Mouse (Mus musculus) myocyte (in vitro differentiated cells): ENCODE measurements at regions not wholly inside any gene's neighbourhood (a gene's known extent, or its start where the extent isn't known, plus 50 kb on each side); places are given as distances from the start of the nearest gene placed in this dataset.

ENCODE experiments used
- H3K27me3 ChIP-seq: one replicate; pipeline ENCODE4 v1.6.1; 2011; ENCODE audit not compliant: control insufficient read depth, insufficient read depth, insufficient read length
- H3K36me3 ChIP-seq: one replicate; pipeline ENCODE4 v1.6.1; 2011; ENCODE audit not compliant: control insufficient read depth, insufficient read depth
- H3K4me2 ChIP-seq: one replicate; pipeline ENCODE4 v1.6.1; 2011; ENCODE audit warnings: low read depth, control low read depth
- H3K4me3 ChIP-seq: one replicate; pipeline ENCODE4 v1.5.1; 2011; ENCODE audit warnings: mild to moderate bottlenecking, control low read depth, moderate library complexity
- H3K79me2 ChIP-seq: one replicate; pipeline ENCODE4 v1.6.1; 2011; ENCODE audit not compliant: control insufficient read depth, insufficient read depth
- H3ac ChIP-seq: one replicate; pipeline ENCODE4 v1.6.1; 2011; ENCODE audit not compliant: control insufficient read depth, insufficient read length
- CEBPB ChIP-seq: IDR thresholded peaks from 2 replicates; pipeline ENCODE4 v1.6.1; 2011; ENCODE audit warnings: mild to moderate bottlenecking, moderate library complexity; ENCODE audit not compliant: poor library complexity, insufficient read depth, severe bottlenecking
- E2F4 ChIP-seq: IDR thresholded peaks from one replicate; pipeline ENCODE4 v1.6.1; 2011; ENCODE audit warnings: mild to moderate bottlenecking, control low read depth, moderate library complexity; ENCODE audit not compliant: insufficient read depth
- MAX ChIP-seq: IDR thresholded peaks from one replicate; pipeline ENCODE4 v1.6.1; 2011; ENCODE audit warnings: low read depth, mild to moderate bottlenecking, control low read depth
- MYOD1 ChIP-seq, 3 experiments: IDR thresholded peaks; one replicate each; pipeline ENCODE4 v1.6.1; 2011; ENCODE audit warnings: control low read depth in 2 of 3, low read depth in 2 of 3, mild to moderate bottlenecking in 2 of 3, moderate library complexity in 1 of 3; ENCODE audit not compliant: insufficient read length in 2 of 3, control insufficient read depth in 1 of 3
- MYOG ChIP-seq, 3 experiments: IDR thresholded peaks; one replicate each; pipeline ENCODE4 v1.6.1; 2011; ENCODE audit warnings: control low read depth in 2 of 3, low read depth in 2 of 3, mild to moderate bottlenecking in 2 of 3; ENCODE audit not compliant: insufficient read length in 2 of 3, control insufficient read depth in 1 of 3, insufficient read depth in 1 of 3
- POLR2A ChIP-seq: IDR thresholded peaks from one replicate; pipeline ENCODE4 v1.6.1; 2011; ENCODE audit warnings: low read depth, mild to moderate bottlenecking, control low read depth, moderate library complexity; ENCODE audit not compliant: insufficient read length
- POLR2AphosphoS2 ChIP-seq: IDR thresholded peaks from one replicate; pipeline ENCODE4 v1.6.1; 2011; ENCODE audit warnings: low read depth, control low read depth; ENCODE audit not compliant: insufficient read length
- REST ChIP-seq: IDR thresholded peaks from one replicate; pipeline ENCODE4 v1.6.1; 2011; ENCODE audit warnings: mild to moderate bottlenecking, control low read depth, moderate library complexity; ENCODE audit not compliant: insufficient read depth, insufficient read length
- SRF ChIP-seq: IDR thresholded peaks from one replicate; pipeline ENCODE4 v1.6.1; 2011; ENCODE audit warnings: low read depth; ENCODE audit not compliant: control insufficient read depth, insufficient read length
- TCF12 ChIP-seq: IDR thresholded peaks from one replicate; pipeline ENCODE4 v1.6.1; 2011; ENCODE audit warnings: mild to moderate bottlenecking, control low read depth; ENCODE audit not compliant: poor library complexity, insufficient read depth, severe bottlenecking
- TCF3 ChIP-seq: IDR thresholded peaks from one replicate; pipeline ENCODE4 v1.6.1; 2011; ENCODE audit warnings: low read depth, control low read depth; ENCODE audit not compliant: insufficient read length
- USF1 ChIP-seq: IDR thresholded peaks from one replicate; pipeline ENCODE4 v1.6.1; 2011; ENCODE audit warnings: low read depth, mild to moderate bottlenecking, control low read depth, moderate library complexity

GRCm38 (mm10) chr5:103293953-103294352 is 82.8 kb upstream of the Mapk10 start:
- no peak overlapping the region for H3K4me2 ChIP-seq
- no peaks in the 10 kb centered on the region for H3K27me3 ChIP-seq
- H3ac ChIP-seq: no peak overlapping the region
- no peak for TF ChIP-seq POLR2A
- TF ChIP-seq REST: no peak
- TF ChIP-seq MYOD1 (IDR thresholded peaks at IDR 0.05; ENCODE audit: control insufficient read depth in 1 of 3, insufficient read length in 2 of 3, low read depth in 2 of 3): no peak
- no peak for TF ChIP-seq MAX
- H3K79me2 ChIP-seq: no peaks in the 10 kb centered on the region
- H3K36me3 ChIP-seq: no peaks in the 10 kb centered on the region
- H3K4me3 ChIP-seq: no peak overlapping the region

GRCm38 (mm10) chr5:103291691-103292090 is 80.6 kb upstream of the Mapk10 start:
- no peaks in the 10 kb centered on the region for H3K79me2 ChIP-seq
- no peaks in the 10 kb centered on the region for H3K36me3 ChIP-seq
- no peak overlapping the region for H3K4me3 ChIP-seq
- TF ChIP-seq TCF3 (no peak), POLR2AphosphoS2 (no peak), POLR2A (no peak), MYOG (IDR thresholded peaks at IDR 0.05; ENCODE audit: control insufficient read depth in 1 of 3, insufficient read depth in 1 of 3, insufficient read length in 2 of 3, low read depth in 2 of 3) (no peak), USF1 (no peak), SRF (no peak)
- H3K27me3 ChIP-seq: no peaks in the 10 kb centered on the region
- H3K4me2 ChIP-seq: no peak overlapping the region
- H3ac ChIP-seq: no peak overlapping the region

- Histone ChIP-seq H3K36me3 (no peaks in the 10 kb centered on the region), H3K27me3 (no peaks in the 10 kb centered on the region), H3K4me3 (no peak overlapping the region), H3K79me2 (no peaks in the 10 kb centered on the region), H3ac (no peak overlapping the region), H3K4me2 (no peak overlapping the region)
- no peak for TF ChIP-seq TCF12
- no peak for TF ChIP-seq MYOD1 (IDR thresholded peaks at IDR 0.05; ENCODE audit: control insufficient read depth in 1 of 3, insufficient read length in 2 of 3, low read depth in 2 of 3)
Observed at GRCm38 (mm10) chr5:103291219-103291618, 80.1 kb upstream of the Mapk10 start.

- TF ChIP-seq REST (no peak), TCF3 (no peak), USF1 (no peak), MAX (no peak), CEBPB (no peak), POLR2AphosphoS2 (no peak), TCF12 (no peak), MYOG (IDR thresholded peaks at IDR 0.05; ENCODE audit: control insufficient read depth in 1 of 3, insufficient read depth in 1 of 3, insufficient read length in 2 of 3, low read depth in 2 of 3) (no peak), SRF (no peak), POLR2A (no peak), E2F4 (no peak), MYOD1 (IDR thresholded peaks at IDR 0.05; ENCODE audit: control insufficient read depth in 1 of 3, insufficient read length in 2 of 3, low read depth in 2 of 3) (no peak)
- no peak overlapping the region for H3K4me3 ChIP-seq
- peak overlapping the region; percentile 4 for H3K4me2 ChIP-seq
- H3ac ChIP-seq: no peak overlapping the region
- no peaks in the 10 kb centered on the region for H3K27me3 ChIP-seq
- no peaks in the 10 kb centered on the region for H3K36me3 ChIP-seq
- H3K79me2 ChIP-seq: no peaks in the 10 kb centered on the region
Observed at GRCm38 (mm10) chr5:103269206-103269605, 58.1 kb upstream of the Mapk10 start.

GRCm38 (mm10) chr5:103264903-103265302 is 53.8 kb upstream of the Mapk10 start:
- Histone ChIP-seq H3K27me3 (no peaks in the 10 kb centered on the region), H3K36me3 (no peaks in the 10 kb centered on the region)
- no peak for TF ChIP-seq MYOG (IDR thresholded peaks at IDR 0.05; ENCODE audit: control insufficient read depth in 1 of 3, insufficient read depth in 1 of 3, insufficient read length in 2 of 3, low read depth in 2 of 3)
- no peak for TF ChIP-seq SRF
- no peak for TF ChIP-seq USF1
- no peak for TF ChIP-seq CEBPB
- no peak for TF ChIP-seq E2F4
- TF ChIP-seq TCF3: no peak
- TF ChIP-seq TCF12: no peak
- no peak for TF ChIP-seq POLR2A
- no peak for TF ChIP-seq MYOD1 (IDR thresholded peaks at IDR 0.05; ENCODE audit: control insufficient read depth in 1 of 3, insufficient read length in 2 of 3, low read depth in 2 of 3)
- TF ChIP-seq REST: no peak
- no peak for TF ChIP-seq MAX

More at GRCm38 (mm10) chr5:103264903-103265302, 53.8 kb upstream of the Mapk10 start:
- no peak overlapping the region for H3K4me2 ChIP-seq
- no peak overlapping the region for H3ac ChIP-seq
- H3K4me3 ChIP-seq: no peak overlapping the region
- H3K79me2 ChIP-seq: no peaks in the 10 kb centered on the region
